Mouse (Mus musculus): Measurements from ENCODE around the gene Cdk14.

Gene Cdk14

DNA sequence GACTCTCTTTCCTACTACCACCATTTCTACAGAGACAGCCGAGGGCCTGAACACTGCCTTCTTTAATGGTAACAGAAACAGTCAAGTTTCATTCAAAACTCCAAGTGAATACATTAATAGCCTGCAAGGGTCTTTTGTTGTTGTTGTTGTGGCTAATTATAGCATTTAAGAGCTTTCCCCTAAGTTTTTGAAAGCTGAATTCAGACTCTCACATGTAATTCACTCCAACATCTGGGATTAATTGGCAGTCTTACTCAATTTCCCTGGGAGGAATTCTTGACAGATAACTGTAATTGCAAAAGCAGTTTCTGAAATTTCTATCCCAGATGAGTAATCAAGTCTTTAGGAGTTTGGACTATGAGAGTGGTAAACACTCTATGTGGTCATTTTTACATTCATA, 245.0 kb downstream of the Cdk14 start:
- no peak for DNase-seq

DNA sequence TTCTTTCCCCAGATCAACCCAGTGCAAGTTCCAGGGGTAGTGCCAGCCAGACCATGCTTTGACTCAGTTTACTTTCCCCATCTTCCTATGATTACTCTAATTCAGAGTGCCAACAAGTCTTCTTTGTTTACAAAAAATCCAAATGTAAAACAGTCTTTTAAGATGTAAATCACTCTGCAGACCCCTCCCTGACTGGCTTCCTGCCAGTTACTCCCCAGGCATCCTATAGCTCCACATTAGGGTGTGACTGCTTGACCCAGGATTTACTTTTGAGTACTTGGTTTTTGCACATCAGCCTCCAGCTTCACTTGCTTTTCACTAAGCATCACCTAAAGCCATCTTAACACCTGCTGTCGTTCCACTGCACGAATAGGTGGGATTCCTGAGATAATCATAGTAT, 254.0 kb downstream of the Cdk14 start:
- no peak for DNase-seq

DNA sequence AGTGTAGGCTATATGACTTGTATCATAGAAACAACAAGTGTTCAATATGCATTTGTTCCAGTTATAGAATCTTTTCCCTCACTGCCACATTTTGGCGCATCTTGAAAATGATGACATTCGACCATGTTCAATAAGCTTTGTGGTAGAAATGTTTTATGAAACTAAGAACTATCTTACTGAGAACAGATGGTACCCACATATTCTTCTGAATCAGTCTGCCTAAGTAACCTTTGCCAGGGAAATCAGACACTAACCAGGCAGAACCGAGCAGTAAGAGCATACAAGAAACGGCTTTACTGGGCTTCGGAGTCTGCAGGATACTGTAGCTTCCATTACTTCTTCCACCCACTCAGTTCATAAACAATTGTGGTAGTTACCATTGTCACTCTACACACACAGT, 255.8 kb downstream of the Cdk14 start:
- no peak for DNase-seq

DNA sequence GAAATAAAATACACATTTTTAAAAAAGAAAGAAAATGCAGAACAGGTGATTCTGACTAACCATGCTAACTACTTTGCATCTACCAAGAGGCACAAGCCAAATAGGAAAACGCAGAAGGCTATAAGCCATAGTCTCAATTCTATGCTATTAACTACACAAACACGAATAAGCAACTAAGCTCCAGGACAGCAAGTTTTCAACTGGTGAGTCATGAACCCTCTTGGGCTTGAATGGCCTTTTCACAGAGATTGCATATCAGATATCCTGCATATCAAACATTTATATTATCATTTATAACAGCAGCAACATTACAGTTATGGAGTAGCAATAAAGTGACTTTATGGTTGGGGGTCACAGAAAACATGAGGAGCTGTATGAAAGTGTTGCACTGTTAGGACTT, 256.3 kb downstream of the Cdk14 start:
- no peak for DNase-seq

DNA sequence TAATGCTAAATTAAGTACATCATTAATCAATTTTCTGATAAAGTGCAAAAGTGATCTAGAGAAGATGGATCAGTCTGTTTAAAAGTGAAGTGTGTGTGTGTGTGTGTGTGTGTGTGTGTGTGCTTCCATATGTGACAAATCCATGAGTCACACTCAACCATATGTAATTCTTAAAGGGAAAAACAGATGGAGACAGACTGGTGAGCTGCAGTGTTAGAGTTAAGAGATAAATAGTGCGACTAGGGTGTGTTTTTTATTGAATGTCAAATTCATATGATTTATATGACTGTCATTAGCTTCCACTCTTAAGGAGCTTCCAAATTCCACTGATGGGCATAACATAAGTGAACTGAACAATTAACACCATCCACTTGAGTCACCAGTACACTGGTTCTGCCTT, 260.6 kb downstream of the Cdk14 start:
- DNase-seq, result no peak

DNA sequence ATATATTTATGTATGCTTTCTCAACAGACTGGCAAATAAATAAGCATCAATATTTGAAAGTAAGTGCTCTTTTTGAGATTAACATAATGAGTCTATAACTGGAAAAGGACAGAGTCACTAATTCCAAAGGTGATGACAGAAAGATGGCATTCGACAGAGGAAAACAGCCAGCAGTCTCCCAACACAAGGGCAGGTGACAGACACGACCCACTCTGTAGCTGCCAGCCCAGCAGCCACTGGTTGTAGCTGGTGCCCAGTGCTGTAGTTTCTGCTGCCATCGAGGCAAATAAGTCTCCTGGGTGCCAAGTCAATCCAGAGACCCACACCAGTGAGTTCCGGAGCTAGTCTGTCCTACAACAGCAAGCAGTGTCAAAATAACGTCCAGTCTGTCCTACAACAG, 280.3 kb downstream of the Cdk14 start:
- no peak for DNase-seq

DNA sequence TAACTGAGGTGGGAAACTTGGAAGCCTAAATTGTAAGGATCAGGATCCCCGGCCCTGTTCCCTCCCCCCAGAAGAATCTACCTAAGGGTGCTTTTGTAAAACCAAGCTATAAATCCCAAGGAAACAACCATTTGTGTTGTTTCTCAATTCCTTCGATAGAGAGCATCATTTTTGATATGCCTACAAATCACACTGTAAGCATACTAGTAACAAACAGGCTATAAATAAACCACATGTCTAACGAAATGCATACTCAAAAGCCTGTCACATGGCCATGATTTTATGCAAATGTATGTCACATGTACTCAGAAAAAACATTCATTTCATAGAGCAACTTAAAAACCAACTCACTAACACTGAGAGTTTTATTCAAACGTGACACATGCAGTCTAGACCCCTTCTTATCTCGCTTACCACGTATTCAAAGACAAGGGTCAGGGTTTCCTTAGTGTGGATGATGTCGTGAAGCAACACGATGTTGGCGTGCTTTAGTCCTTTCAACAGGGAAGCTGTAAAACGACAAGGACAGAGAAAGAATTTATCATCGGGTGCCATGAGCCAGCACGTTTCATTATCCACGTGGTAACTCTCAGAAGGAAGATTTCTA, 285.1 kb downstream of the Cdk14 start:
- DNase-seq, result no peak

DNA sequence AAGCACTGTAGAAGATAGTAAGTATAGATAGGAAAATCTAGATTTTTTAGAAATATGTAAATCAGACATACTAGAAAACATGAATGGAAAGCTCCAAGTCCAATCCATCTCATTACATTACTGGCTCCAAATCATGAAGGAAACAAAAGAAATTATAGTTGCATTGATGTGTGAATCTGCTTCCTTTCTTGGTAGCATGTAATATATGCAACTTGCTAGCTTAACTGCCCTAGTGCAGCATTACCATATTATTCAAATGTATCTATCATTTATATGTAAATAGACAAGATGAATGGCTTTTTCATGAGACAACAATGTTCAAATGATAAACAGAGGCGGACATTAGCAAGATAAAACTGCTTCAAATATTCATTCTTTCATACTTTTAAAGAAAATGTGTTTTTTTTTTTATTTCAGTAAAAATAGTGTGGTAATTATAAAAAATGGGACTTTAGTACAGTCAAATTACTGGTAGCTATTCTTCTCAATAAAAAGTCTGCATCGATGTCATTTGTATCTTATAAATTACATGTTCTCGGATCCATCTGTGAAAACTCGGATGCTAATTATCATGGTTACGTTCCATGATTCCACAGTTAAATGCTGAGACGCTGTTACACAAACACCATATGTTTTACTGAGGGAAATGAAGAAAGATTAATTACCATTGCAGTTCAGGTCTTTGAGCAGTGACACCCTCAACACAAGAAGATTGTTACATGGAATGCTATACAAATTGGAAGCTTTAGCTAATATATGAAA, 285.8 kb downstream of the Cdk14 start:
- DNase-seq, result no peak

DNA sequence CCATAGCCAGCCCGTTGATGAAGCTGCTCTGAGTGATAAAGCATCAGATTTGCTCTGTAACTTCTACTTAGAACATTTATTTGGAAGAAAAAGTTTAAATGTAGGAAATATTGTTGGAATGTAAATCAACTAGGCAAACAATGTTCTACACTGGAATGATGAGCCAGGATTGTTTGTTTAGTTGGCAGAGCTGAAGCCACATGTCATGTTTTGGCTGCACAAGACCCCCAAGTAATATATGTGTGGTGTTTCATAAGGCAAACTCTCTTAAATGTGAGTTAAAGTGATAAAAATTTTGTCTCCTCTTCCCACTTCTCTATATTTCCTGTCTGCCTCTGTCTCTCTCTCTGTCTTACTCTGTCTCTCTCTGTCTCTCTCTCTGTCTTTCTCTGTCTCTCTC, 291.3 kb downstream of the Cdk14 start:
- DNase-seq, result no peak

DNA sequence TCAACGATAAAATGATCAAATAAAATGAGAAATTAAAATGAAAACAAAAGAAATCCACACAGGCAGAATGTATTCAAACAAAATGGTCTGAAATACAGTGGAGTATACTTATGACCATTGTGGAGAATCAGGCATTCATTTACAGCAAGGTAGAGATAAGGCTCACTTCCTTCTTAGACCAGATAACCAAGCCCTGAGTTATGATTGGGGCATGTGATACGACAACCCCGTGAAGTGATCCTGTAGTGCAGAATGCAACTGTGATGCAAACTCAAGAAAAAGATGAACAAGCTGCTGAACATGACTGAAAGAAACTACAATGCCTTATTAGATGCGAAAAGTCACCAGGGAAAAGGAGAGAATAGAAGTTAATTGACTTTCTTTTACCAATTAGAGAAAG, 295.5 kb downstream of the Cdk14 start:
- DNase-seq, result no peak

DNA sequence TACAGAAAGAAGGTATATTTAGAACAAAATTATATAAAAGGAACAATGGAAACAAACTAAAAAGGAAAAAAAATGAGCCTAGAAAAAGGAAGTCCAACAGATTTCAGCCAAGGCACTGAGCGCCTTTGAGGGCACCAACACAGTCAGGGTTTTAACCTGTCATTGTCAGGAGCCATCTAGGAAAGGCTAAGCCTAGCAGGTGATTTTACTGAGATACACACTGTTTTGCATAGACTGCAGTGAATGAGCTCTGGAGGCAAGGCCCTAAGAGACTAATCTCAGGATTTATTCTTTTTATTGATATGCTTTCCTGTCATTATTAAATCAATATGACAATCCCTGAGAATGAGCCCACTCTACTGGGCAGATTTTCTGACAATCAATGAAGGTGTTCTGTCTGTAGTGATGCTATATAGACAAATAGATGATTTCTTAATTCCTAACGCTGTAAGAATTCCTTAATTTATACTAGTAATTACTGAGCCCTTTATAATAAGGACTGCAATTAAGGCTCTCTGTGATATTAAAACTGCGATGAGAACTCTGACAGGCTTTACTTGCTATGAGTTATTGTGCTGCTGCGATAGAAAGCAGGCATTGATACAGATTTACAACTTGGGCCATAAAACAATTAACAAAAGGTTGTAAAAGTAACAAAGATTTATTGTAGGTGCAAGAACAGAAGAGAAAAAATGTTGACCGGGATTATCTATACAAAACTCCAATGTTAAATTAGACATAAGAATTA, 303.2 kb downstream of the Cdk14 start:
- DNase-seq, result no peak

DNA sequence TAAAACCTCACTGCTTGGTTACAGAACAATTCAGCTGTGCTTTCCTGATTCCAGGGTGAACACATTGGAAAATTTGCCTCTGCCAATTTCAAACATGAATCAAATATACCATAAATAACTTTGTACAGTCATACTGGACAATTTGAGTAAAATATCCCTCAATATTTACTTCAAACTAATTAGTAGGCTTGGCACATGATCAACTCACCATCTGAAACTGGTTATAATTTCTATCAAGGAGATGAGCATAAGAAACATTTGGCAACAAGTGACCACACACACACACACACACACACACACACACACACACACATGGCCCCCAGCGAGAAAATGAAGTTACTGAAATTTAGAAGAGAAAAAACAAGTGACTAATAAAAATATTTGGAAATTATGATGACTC, 304.6 kb downstream of the Cdk14 start:
- no peak for DNase-seq

DNA sequence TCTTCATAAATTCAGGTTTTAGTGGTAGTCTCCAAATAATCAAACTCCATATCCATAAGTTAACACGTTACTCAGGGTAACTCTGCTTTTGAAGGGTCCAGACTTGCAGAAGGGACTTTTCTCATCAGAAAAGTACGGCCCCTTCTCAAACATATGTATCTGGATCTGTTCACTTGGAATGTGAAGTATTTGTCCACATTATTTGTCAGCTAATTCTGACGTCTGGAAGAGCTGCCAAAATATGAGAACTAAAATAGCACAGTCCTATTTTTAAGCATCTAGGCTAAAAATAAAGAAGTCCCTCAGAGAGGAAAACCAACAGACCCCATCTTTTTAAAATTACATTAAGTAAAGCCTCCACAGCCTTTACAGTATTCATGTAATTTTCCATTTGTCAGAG, 310.5 kb downstream of the Cdk14 start:
- no peak for DNase-seq

DNA sequence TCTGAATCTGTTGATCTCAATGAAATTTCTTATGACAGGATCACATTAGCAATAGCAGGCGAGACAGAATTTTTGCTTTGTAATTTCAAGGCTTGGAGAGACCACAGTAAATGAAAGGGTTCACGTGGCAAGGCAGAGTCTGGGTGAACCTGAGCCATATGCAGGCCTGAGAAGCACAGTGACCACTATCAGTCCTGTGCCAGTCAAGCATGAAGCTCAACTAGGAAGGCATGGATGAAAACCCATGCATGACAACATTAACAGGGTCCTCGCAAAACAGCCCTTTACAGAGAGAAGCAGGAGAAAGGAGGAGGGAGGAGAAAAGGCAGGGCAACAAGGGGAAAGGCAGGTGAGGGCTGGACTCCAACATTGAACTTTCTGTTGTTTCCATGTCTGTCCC, 311.1 kb downstream of the Cdk14 start:
- DNase-seq, result no peak

DNA sequence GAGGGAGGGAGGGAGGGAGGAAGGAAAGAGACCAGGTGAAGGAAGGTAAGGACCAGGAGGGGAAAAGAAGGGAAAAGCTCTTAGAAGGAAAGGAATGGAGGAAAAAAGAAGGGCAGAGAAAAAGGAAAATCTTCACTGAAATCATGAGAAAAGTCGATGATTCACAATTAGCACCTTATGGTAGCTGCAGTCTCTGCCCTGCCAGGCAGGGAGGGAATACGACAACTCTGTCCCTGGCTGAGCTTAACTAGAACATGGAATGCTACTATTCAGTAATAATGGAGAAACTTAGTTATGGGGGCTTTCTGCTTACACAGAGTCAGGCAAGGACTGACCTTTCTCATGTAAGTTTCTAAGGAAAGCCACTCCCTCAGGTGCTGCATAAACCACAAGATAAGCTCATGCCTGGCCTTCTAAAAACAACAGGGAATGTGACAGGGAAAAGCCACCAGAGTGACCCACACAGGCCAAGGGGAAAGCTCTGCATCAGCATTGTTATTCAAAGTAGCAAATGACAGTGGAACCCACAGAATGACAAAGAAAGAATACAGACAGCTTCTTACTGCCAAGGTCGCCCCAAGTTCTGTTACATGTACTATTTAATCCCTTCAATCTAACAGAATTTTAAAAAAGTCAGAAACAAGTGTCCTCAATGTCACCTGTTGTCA, 323.7 kb downstream of the Cdk14 start:
- DNase-seq, result no peak

DNA sequence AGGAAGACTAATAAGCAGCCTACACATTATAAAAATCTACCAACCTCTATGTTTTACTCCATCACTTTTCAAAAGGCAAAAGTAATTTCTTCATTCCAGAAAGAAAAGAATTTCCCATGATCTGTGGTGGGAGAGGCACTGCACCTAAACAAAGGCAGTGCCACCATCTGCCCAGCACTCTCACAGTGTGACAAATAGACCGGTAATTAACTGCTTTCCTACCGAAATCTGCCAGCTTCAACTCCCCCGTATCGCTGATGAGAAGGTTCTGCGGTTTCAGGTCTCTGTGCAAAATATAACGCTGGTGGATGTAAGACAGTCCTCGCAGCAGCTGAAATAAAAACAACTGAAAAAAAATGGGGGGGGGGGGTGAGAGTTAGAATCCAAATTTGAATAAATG, 327.4 kb downstream of the Cdk14 start:
- DNase-seq, result no peak

DNA sequence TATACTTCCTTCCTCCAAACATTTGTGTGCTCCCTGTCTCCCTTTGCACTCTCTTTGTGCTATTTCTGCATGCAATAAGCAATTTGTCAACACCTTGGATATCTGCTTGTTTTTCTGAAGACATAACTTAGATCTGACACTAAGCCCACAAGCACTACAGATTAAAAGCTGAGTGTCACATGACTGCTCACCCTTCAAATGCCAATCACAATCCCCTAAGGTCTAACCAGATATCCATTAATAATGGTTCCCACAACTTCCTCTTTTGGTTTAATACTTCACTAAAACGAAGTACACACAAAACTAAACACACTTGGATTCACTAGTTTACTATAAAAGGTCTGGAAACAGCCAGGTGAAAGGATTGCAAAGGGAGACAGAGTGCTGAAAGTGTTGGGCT, 348.6 kb downstream of the Cdk14 start:
- no peak for DNase-seq

DNA sequence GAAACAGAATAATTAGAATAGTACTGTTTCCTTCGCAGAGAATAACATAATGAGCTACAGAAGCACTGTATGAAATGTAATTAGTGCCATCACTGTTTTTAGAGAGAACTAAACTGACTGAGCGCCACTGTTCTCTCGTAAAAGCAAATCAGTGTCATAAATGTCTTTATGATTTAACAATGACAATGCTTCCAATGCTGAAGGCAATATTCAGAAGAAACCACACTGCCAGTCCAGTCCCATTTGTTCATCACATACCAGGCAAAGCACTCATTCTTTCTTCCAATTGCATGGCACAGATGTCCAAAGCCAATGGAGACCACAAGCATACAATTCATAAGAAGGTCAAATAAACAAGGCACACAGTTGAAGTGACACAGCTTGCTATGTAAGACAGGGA, 355.4 kb downstream of the Cdk14 start:
- DNase-seq, result no peak

DNA sequence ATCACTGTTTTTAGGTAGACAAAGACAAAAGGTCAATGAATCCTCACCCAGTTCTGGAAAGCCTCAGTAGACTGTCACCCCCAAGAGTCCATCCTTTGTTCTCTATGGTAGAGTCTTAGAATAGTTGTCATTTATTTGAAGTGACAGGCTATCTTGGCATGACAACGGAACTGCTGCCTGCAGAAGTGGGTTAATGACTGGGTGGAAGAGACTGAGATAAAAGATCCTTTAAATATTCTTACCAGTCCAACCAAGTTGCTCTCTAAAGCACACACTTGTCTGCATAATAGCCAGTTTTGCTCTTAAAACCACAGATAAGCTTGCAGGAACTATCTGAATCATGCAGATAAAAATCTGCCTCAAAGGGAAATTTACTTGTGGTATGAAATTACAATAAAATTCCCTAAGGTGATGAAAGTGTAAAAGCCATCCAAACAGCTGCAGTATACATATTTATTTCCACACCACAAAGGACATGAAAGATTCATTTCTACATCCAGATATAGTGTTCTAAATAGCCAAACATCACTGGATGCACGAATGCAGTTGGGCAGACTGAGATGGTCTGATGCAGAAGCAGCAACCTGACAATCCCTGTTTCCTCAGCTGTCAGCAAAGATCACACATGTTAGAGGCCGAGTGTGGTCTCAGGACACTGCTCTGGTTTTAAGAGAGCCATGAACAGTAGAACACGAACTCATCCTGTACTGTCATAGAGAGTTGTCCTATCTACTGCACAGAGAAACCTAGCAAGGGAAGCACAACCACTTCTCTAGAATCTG, 363.8 kb downstream of the Cdk14 start:
- DNase-seq, result no peak

DNA sequence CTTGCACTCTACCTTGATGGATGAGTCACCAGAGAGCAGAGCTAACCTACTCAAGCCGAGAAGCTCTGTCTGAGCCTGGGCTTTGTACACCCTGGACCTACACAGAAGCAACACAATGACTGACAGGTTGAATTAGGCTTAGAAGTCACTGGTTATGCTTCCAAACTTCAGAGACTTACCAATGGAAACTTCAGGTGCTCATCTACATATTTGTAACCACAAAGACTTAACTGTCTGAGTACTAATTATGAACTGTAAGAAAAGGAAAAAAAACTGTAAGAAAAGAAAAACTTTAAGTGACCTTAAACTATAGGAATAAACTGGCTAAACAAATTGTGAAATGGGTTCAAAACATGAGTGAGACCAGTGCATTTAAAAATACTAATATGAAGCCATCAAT, 364.6 kb downstream of the Cdk14 start:
- no peak for DNase-seq

DNA sequence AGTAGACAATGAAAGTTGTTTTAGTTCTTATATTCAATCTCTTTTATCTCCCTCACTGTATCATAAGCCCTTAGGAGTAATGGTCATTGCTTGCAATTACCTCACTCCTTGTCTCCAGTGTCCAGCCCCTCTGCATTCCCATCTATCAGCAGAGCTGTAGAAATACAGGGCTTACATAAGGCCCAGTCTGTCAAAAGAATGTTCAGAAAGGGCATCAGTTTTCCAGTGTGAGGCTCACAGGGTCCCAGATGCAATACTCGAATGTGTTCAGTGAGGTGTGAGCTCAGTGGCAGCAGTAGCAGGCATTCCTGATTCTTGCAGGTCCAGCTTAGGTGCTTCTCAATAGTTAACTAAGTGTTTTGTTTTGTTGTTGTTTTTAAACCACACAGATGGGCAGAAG, 365.8 kb downstream of the Cdk14 start:
- DNase-seq, result no peak

DNA sequence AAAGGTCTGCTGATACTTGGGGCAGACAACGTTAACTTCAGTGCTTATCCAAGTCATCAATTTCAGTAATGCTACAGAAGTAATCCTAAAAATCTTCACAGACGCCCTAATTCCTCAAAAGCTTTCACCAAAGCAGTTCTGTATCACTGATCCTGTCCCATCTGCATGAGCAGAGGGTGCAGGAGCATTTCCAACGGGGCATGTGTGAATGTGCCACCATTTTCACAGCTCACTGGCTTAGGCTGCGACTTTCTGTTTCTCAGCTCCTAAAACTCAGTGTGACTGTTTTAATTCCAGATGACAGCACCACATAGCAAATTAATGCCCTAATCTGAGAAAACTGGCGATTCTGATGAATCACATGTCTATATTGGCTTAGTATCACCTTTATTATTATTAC, 375.8 kb downstream of the Cdk14 start:
- DNase-seq, result no peak

DNA sequence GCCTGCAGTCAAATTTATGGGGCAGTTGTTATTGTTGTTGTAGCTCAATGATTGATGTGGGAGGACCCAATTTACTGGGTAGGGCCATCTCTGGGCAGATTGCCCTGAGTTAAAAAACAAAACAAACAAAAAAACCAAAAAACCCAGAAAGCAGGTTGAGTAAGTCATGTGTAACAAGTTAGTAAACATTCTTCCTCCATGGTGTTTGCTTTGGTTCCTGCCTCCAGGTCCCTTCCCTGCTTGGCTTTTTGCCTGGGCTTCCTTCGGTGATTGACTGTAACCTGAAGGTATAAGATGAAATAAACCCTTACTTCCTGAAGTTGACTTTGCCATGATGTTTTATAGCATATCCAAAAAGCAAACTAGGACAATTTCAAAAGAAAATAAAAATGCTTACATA, 377.4 kb downstream of the Cdk14 start:
- DNase-seq, result no peak

Data from cerebellum, adult 9-11 months (tissue).